Mouse (Mus musculus): Measurements from ENCODE around the gene Pih1d3.

DNA sequence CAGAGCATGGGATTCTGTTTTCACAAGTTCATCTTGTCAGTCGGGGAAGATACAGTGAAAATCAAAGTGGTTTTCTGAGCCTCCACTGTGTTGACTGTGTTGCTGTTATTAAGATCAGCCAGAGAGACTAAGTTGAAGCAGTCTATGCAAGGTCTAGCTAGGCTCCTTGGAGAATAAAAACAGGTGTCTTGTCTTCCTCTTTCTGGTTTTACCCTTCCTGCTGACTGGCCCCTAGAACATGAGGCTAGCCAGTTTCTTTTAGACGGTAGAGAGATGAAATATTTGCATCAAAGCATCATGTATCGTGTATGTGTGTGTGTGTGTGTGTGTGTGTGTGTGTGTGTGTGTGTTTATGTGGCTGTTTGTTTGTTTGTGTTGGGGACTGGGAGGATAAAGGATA lies 16.9 kb upstream of the Pih1d3 start:
- TF ChIP-seq CTCF (IDR thresholded peaks at IDR 0.05; ENCODE audit: extremely low read depth, insufficient read length, insufficient replicate concordance, low read depth, low read length) = no peak
- no peak for TF ChIP-seq POLR2A (IDR thresholded peaks at IDR 0.05; ENCODE audit: low read depth, low read length)

All from small intestine, adult 2 months (tissue).